Mouse (Mus musculus) hindbrain, embryonic 14.5 days (tissue): ENCODE data around the gene Pdzd2. TPM values are rescaled to one million over a fixed set of nuclear protein-coding genes. Genes with fewer than 3 reads are reported as not detected.

Experiments
- ATAC-seq: fragments of 200-750 bp; cut with Nextera tagmentation; 2 replicates; pipeline ENCODE4 v1.8.0; 2017; ENCODE audit warnings: moderate number of reproducible peaks, mild to moderate bottlenecking, moderate TSS enrichment, moderate library complexity; ENCODE audit not compliant: low FRiP score
- DNase-seq: peaks from one replicate; pipeline ENCODE4 v3.0.0-alpha.2; 2015; ENCODE audit warnings: low spot score
- H3K27ac ChIP-seq: fragments of 300-500 bp; sonication (generic); 2 replicates; pipeline ENCODE4 v1.5.1; 2014; ENCODE audit warnings: mild to moderate bottlenecking, moderate library complexity
- H3K27me3 ChIP-seq: fragments of 300-500 bp; sonication (generic); 2 replicates; pipeline ENCODE4 v1.6.1; 2014; ENCODE audit warnings: mild to moderate bottlenecking, low read length, mixed read lengths; ENCODE audit not compliant: control insufficient read depth, insufficient read depth
- H3K36me3 ChIP-seq: fragments of 300-500 bp; sonication (generic); replicated peaks from 2 replicates; pipeline ENCODE4 v1.6.1; 2014; ENCODE audit not compliant: control insufficient read depth, insufficient read depth
- H3K4me1 ChIP-seq: fragments of 300-500 bp; sonication (generic); replicated peaks from 2 replicates; pipeline ENCODE4 v1.6.1; 2014; ENCODE audit warnings: antibody characterized with exemption, low read length, mixed read lengths; ENCODE audit not compliant: control insufficient read depth, insufficient read depth
- H3K4me2 ChIP-seq: fragments of 300-500 bp; sonication (generic); replicated peaks from 2 replicates; pipeline ENCODE4 v1.6.1; 2014; ENCODE audit warnings: mild to moderate bottlenecking, moderate library complexity
- H3K4me3 ChIP-seq: fragments of 300-500 bp; sonication (generic); replicated peaks from 2 replicates; pipeline ENCODE4 v1.5.1; 2014; ENCODE audit warnings: mild to moderate bottlenecking, low read length
- H3K9ac ChIP-seq: fragments of 300-500 bp; sonication (generic); 2 replicates; pipeline ENCODE4 v1.6.1; 2014
- H3K9me3 ChIP-seq: fragments of 300-500 bp; sonication (generic); 2 replicates; pipeline ENCODE4 v1.6.1; 2016; ENCODE audit warnings: low read length; ENCODE audit not compliant: control insufficient read depth
- WGBS: fragments of 180-500 bp; shearing (Covaris S2); extraction: QIAGEN DNeasy Blood & Tissue Kit; methylation state at CpG from one replicate; pipeline ENCODE4 v1.1.7; 2014; 5-methylcytosine and 5-hydroxymethylcytosine counted together
- polyA plus RNA-seq: library from polyadenylated mRNA; unstranded; fragments of >200 nt; fragmentation: Nextera tagmentation; extraction: Ambion mirVana; gene quantifications from 2 replicates; pipeline ENCODE4 v1.2.1, GENCODE M21; 2014

Gene Pdzd2
- polyA plus RNA-seq, 1 experiment from 2014 or later, result 15.5 TPM

- no peak overlapping the region for H3K9ac ChIP-seq
- H3K9me3 ChIP-seq, result no peaks in the 10 kb centered on the region
- no peak for ATAC-seq
- H3K36me3 ChIP-seq, result no peaks in the 10 kb centered on the region
- H3K4me1 ChIP-seq, result no peaks in the 10 kb centered on the region
- H3K27ac ChIP-seq, result no peak overlapping the region
- H3K27me3 ChIP-seq, result no peaks in the 10 kb centered on the region
- no peak for DNase-seq
- H3K4me2 ChIP-seq, result no peak overlapping the region
- WGBS, result 87% methylated on average over 6 of the region's 6 CpGs
- H3K4me3 ChIP-seq, result no peak overlapping the region
Measured at GRCm38 (mm10) chr15:12414696-12415095, 325.0 kb downstream of the Pdzd2 start.

DNA sequence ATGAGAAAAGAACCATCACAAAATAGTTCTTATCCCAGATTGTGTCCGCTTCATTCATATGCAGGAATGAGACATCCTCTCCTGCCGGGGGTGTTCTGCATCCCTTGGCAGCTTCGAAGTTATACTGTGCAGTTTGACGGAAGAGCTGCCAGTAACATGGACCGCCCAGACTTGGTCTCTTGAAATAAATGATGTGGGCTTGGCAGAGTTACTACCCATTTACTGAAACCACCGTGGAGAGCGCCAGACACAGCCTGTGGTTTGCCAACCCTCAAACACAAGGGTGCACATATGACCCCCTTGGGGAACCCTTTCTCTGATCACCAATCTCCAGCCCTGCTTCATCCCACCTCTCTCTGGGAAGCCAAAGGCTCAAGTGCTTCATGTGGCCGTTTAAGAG is 331.5 kb downstream of the Pdzd2 start:
- H3K27ac ChIP-seq, result no peak overlapping the region
- no peak overlapping the region for H3K4me3 ChIP-seq
- ATAC-seq (no peak), DNase-seq (no peak)
- WGBS, result 76% methylated on average over 8 of the region's 8 CpGs
- no peaks in the 10 kb centered on the region for H3K4me1 ChIP-seq
- H3K9ac ChIP-seq, result no peak overlapping the region
- H3K4me2 ChIP-seq, result no peak overlapping the region
- no peaks in the 10 kb centered on the region for H3K9me3 ChIP-seq
- H3K36me3 ChIP-seq, result no peaks in the 10 kb centered on the region
- H3K27me3 ChIP-seq, result no peaks in the 10 kb centered on the region

DNA sequence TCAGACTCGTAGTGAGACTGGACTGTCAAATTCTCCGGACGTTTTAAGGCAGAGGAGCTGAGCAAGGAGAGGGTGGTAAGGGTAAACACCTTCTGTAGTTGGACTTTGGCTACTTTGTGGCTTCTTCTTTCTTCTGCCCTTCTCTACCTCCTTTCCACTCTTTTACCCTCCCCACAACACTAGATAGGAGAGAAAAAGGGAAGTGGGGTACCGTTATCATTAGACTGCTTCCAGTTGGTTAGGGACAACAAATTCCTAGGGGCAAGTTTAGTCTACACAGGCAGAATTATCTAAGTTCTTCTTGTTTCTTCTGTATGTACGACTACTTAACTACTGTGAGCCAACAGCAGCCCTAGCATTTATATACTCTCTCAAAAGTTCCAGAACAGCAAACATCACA is 334.1 kb downstream of the Pdzd2 start:
- no peak for ATAC-seq
- H3K4me2 ChIP-seq, result no peak overlapping the region
- H3K4me1 ChIP-seq, result no peaks in the 10 kb centered on the region
- H3K36me3 ChIP-seq, result no peaks in the 10 kb centered on the region
- no peak for DNase-seq
- no peak overlapping the region for H3K27ac ChIP-seq
- 92% methylated on average over 5 of the region's 5 CpGs for WGBS
- H3K27me3 ChIP-seq, result no peaks in the 10 kb centered on the region
- H3K9ac ChIP-seq, result no peak overlapping the region
- no peak overlapping the region for H3K4me3 ChIP-seq
- no peaks in the 10 kb centered on the region for H3K9me3 ChIP-seq

- no peak overlapping the region for H3K4me3 ChIP-seq
- H3K27ac ChIP-seq, result no peak overlapping the region
- no peak overlapping the region for H3K4me2 ChIP-seq
- no peak for ATAC-seq
- H3K4me1 ChIP-seq, result no peaks in the 10 kb centered on the region
- no peaks in the 10 kb centered on the region for H3K36me3 ChIP-seq
- DNase-seq, result no peak
- no peaks in the 10 kb centered on the region for H3K9me3 ChIP-seq
- 83% methylated on average over 6 of the region's 6 CpGs for WGBS
- no peaks in the 10 kb centered on the region for H3K27me3 ChIP-seq
- H3K9ac ChIP-seq, result no peak overlapping the region
Measured at GRCm38 (mm10) chr15:12397032-12397431, 342.7 kb downstream of the Pdzd2 start.

DNA sequence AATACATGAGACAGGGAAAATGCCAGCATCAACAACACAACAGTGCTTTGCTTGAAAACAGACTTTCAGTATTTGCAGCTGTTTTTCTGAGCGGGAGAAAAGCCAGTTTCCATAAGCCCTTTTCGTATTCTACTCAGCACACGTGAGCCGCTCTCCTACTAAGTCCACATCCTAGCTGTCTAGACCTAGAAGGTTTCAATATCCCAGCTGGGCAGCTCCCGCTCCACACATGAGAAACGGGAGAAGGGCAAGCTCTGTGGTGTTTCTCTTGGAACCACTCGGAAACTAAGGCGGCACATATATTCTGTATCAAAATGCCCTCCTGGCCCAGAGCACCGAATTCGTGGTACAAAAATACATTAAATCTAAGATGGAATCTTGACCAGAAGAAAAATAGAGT is 345.0 kb downstream of the Pdzd2 start:
- Histone ChIP-seq H3K27me3 (no peaks in the 10 kb centered on the region), H3K4me1 (0 out of 2 replicates have a peak, but pooled peaks cover 2% of the 10 kb centered on the region), H3K4me2 (no peak overlapping the region), H3K27ac (no peak overlapping the region), H3K4me3 (no peak overlapping the region), H3K9me3 (no peaks in the 10 kb centered on the region), H3K9ac (no peak overlapping the region), H3K36me3 (no peaks in the 10 kb centered on the region)
- 97% methylated on average over 10 of the region's 10 CpGs for WGBS
- ATAC-seq (no peak), DNase-seq (no peak)

- H3K27ac ChIP-seq, result 0 out of 2 replicates have a peak overlapping the region, but pooled peaks have one; percentile 17
- ATAC-seq, result peak; percentile 78
- no peak for DNase-seq
- no peak overlapping the region for H3K9ac ChIP-seq
- no peaks in the 10 kb centered on the region for H3K9me3 ChIP-seq
- H3K4me1 ChIP-seq, result 0 out of 2 replicates have a peak, but pooled peaks cover 11% of the 10 kb centered on the region
- no peak overlapping the region for H3K4me2 ChIP-seq
- H3K27me3 ChIP-seq, result no peaks in the 10 kb centered on the region
- no peak overlapping the region for H3K4me3 ChIP-seq
- 39% methylated on average over 15 of the region's 15 CpGs for WGBS
- H3K36me3 ChIP-seq, result no peaks in the 10 kb centered on the region
Measured at GRCm38 (mm10) chr15:12388726-12389489, 350.8 kb downstream of the Pdzd2 start.

- H3K27ac ChIP-seq, result no peak overlapping the region
- no peak overlapping the region for H3K4me3 ChIP-seq
- DNase-seq, result no peak
- H3K9me3 ChIP-seq, result no peaks in the 10 kb centered on the region
- 89% methylated on average over 13 of the region's 13 CpGs for WGBS
- 0 out of 2 replicates have a peak, but pooled peaks cover 8% of the 10 kb centered on the region for H3K4me1 ChIP-seq
- no peaks in the 10 kb centered on the region for H3K36me3 ChIP-seq
- H3K9ac ChIP-seq, result no peak overlapping the region
- no peak for ATAC-seq
- H3K4me2 ChIP-seq, result no peak overlapping the region
- no peaks in the 10 kb centered on the region for H3K27me3 ChIP-seq
Measured at GRCm38 (mm10) chr15:12384679-12385078, 355.0 kb downstream of the Pdzd2 start.

- ATAC-seq (no peak), DNase-seq (no peak)
- 57% methylated on average over 5 of the region's 5 CpGs for WGBS
Measured at GRCm38 (mm10) chr15:12380548-12380947, 359.2 kb downstream of the Pdzd2 start.

GRCm38 (mm10) chr15:12380057-12380456 is 359.7 kb downstream of the Pdzd2 start:
- DNase-seq, result no peak
- H3K4me3 ChIP-seq, result no peak overlapping the region
- no peak overlapping the region for H3K4me2 ChIP-seq
- peaks cover 9% of the 10 kb centered on the region for H3K4me1 ChIP-seq
- ATAC-seq, result no peak
- WGBS, result 91% methylated on average over 3 of the region's 3 CpGs
- no peaks in the 10 kb centered on the region for H3K9me3 ChIP-seq
- H3K27me3 ChIP-seq, result no peaks in the 10 kb centered on the region
- H3K9ac ChIP-seq, result no peak overlapping the region
- H3K27ac ChIP-seq, result no peak overlapping the region
- H3K36me3 ChIP-seq, result no peaks in the 10 kb centered on the region

More at GRCm38 (mm10) chr15:12380548-12380947, 359.2 kb downstream of the Pdzd2 start:
- Histone ChIP-seq H3K27ac (no peak overlapping the region), H3K4me1 (peaks cover 7% of the 10 kb centered on the region), H3K27me3 (no peaks in the 10 kb centered on the region), H3K4me2 (no peak overlapping the region), H3K36me3 (no peaks in the 10 kb centered on the region), H3K9me3 (no peaks in the 10 kb centered on the region), H3K4me3 (no peak overlapping the region), H3K9ac (no peak overlapping the region)
